Mouse (Mus musculus) liver, postnatal 0 days (tissue): ENCODE results near the gene Rnf135. TPM values are rescaled to one million over a fixed set of nuclear protein-coding genes. Genes with fewer than 3 reads are reported as not detected.
A peak's percentile ranks its signal among the peaks of the same experiment; 100 is the strongest.

Source experiments
- ATAC-seq: fragments of 200-750 bp; cut with Nextera tagmentation; 2 replicates; pipeline ENCODE4 v1.8.0; 2017; ENCODE audit warnings: mild to moderate bottlenecking, moderate library complexity
- DNase-seq: peaks from one replicate; pipeline ENCODE4 v3.0.0-alpha.2; 2016
- H3K27ac ChIP-seq: fragments of 300-500 bp; sonication (generic); 2 replicates; pipeline ENCODE4 v1.5.1; 2014; ENCODE audit warnings: antibody characterized with exemption, moderate library complexity, mild to moderate bottlenecking, low read depth
- H3K27me3 ChIP-seq: fragments of 300-500 bp; sonication (generic); 2 replicates; pipeline ENCODE4 v1.6.1; 2014; ENCODE audit warnings: low read length, control low read depth, mixed read lengths; ENCODE audit not compliant: insufficient read depth
- H3K36me3 ChIP-seq: fragments of 300-500 bp; sonication (generic); replicated peaks from 2 replicates; pipeline ENCODE4 v1.6.1; 2014; ENCODE audit warnings: mild to moderate bottlenecking, control low read depth, low read length, moderate library complexity, mixed read lengths; ENCODE audit not compliant: insufficient read depth
- H3K4me1 ChIP-seq: fragments of 300-500 bp; sonication (generic); 2 replicates; pipeline ENCODE4 v1.6.1; 2014; ENCODE audit warnings: antibody characterized with exemption, mild to moderate bottlenecking, control low read depth; ENCODE audit not compliant: insufficient read depth
- H3K4me2 ChIP-seq: fragments of 300-500 bp; sonication (generic); 2 replicates; pipeline ENCODE4 v1.6.1; 2014; ENCODE audit warnings: low read depth, mild to moderate bottlenecking, low read length, moderate library complexity, mixed read lengths
- H3K4me3 ChIP-seq: fragments of 300-500 bp; sonication (generic); 2 replicates; pipeline ENCODE4 v1.5.1; 2014; ENCODE audit warnings: low read depth, low read length
- H3K9ac ChIP-seq: fragments of 300-500 bp; sonication (generic); replicated peaks from 2 replicates; pipeline ENCODE4 v1.6.1; 2014; ENCODE audit warnings: mild to moderate bottlenecking, moderate library complexity
- H3K9me3 ChIP-seq: fragments of 300-500 bp; sonication (generic); 2 replicates; pipeline ENCODE4 v1.6.1; 2016; ENCODE audit warnings: mild to moderate bottlenecking, control low read depth, low read length, mixed read lengths
- CTCF ChIP-seq: sonication (generic); IDR thresholded peaks from 2 replicates; pipeline ENCODE4 v1.5.1; 2016; ENCODE audit warnings: antibody characterized with exemption, low read depth
- EP300 ChIP-seq: IDR thresholded peaks from 2 replicates; pipeline ENCODE4 v1.6.1; 2016; ENCODE audit warnings: antibody characterized with exemption, low read depth, mild to moderate bottlenecking
- WGBS: fragments of 180-500 bp; shearing (Covaris S2); extraction: QIAGEN DNeasy Blood & Tissue Kit; methylation state at CpG from one replicate; pipeline ENCODE4 v1.1.7; 2014; ENCODE audit not compliant: insufficient replicate concordance; 5-methylcytosine and 5-hydroxymethylcytosine counted together
- polyA plus RNA-seq: library from polyadenylated mRNA; unstranded; fragments of >200 nt; fragmentation: Nextera tagmentation; extraction: Ambion mirVana; gene quantifications from 2 replicates; pipeline ENCODE4 v1.2.1, GENCODE M21; 2015

Gene Rnf135
- polyA plus RNA-seq, 1 experiment from 2014 or later = 7.7 TPM

DNA sequence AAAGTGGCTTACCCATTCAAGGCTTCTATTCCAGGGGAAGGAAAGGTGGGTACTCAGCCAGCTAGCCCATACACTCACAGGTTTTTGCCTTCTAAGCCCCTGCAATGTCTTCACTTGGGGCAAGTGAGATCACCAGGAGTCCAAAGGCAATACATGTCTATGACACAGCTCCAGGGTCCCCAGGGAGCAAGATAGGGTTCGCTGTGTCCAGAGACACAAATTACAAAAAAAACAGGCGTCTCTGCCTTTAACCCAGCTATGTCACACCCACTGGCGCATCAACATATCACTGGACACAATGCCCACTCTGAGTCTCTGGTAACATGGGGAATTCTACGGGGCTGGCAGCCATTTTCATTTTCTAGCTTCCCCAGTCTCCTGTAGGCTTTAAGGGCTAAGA lies 27.7 kb upstream of the Rnf135 start:
- no peaks in the 10 kb centered on the region for H3K9me3 ChIP-seq
- H3K9ac ChIP-seq = 0 out of 2 replicates have a peak overlapping the region, but pooled peaks have one; percentile 34
- peaks cover 5% of the 10 kb centered on the region; the same call in 1 of the 2 replicates for H3K36me3 ChIP-seq
- H3K4me1 ChIP-seq = peaks cover 32% of the 10 kb centered on the region
- no peak for DNase-seq
- WGBS = 79% methylated on average over 4 of the region's 4 CpGs
- TF ChIP-seq EP300 (no peak), CTCF (no peak)
- peak overlapping the region; percentile 79 for H3K4me2 ChIP-seq
- 0 out of 2 replicates have a peak overlapping the region, but pooled peaks have one; percentile 10 for H3K4me3 ChIP-seq
- H3K27me3 ChIP-seq = peaks cover 12% of the 10 kb centered on the region
- peak overlapping the region; percentile 44; the same call in 1 of the 2 replicates for H3K27ac ChIP-seq
- ATAC-seq = no peak

DNA sequence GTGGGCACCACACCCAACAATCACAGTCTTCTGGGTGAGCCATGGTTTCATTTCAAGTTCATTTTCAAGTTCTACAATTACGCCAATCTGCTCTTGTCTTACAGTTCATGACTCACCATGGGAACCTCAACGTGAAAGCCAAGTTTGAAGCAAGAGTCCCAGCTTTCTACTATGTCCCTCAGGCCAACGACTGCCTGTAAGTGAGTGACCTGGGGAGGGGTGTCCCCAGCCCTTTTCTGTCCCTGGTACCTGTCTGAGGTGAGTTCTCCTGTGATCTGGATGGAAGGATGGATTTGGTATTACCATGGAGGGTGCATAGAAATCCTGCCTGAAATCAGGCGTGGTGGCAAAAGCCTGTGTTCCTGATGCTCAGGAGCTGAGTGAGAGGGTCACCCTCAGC lies 26.8 kb upstream of the Rnf135 start:
- WGBS = 67% methylated on average over 4 of the region's 4 CpGs
- no peak overlapping the region for H3K9ac ChIP-seq
- H3K4me2 ChIP-seq = no peak overlapping the region
- H3K27ac ChIP-seq = no peak overlapping the region
- H3K4me3 ChIP-seq = no peak overlapping the region
- peaks cover 5% of the 10 kb centered on the region; the same call in 1 of the 2 replicates for H3K36me3 ChIP-seq
- H3K27me3 ChIP-seq = peaks cover 12% of the 10 kb centered on the region
- no peak for DNase-seq
- TF ChIP-seq CTCF (no peak), EP300 (no peak)
- H3K4me1 ChIP-seq = peaks cover 32% of the 10 kb centered on the region
- ATAC-seq = no peak
- H3K9me3 ChIP-seq = no peaks in the 10 kb centered on the region

GRCm38 (mm10) chr11:80159018-80159417 lies 24.6 kb upstream of the Rnf135 start:
- H3K9me3 ChIP-seq = no peaks in the 10 kb centered on the region
- no peak overlapping the region for H3K4me3 ChIP-seq
- peak overlapping the region; percentile 80 for H3K27ac ChIP-seq
- TF ChIP-seq CTCF (no peak), EP300 (peak; percentile 10; the same call in 1 of the 2 replicates)
- peaks cover 7% of the 10 kb centered on the region for H3K36me3 ChIP-seq
- no peak for DNase-seq
- peaks cover 12% of the 10 kb centered on the region for H3K27me3 ChIP-seq
- peak; percentile 83 for ATAC-seq
- H3K4me1 ChIP-seq = peaks cover 24% of the 10 kb centered on the region
- WGBS = 62% methylated on average over 7 of the region's 7 CpGs
- H3K4me2 ChIP-seq = no peak overlapping the region
- H3K9ac ChIP-seq = no peak overlapping the region

GRCm38 (mm10) chr11:80161041-80161440 lies 22.6 kb upstream of the Rnf135 start:
- H3K4me2 ChIP-seq = no peak overlapping the region
- no peak for TF ChIP-seq CTCF
- no peak for TF ChIP-seq EP300
- no peaks in the 10 kb centered on the region for H3K9me3 ChIP-seq
- peaks cover 13% of the 10 kb centered on the region for H3K4me1 ChIP-seq
- DNase-seq = no peak
- no peak overlapping the region for H3K4me3 ChIP-seq
- no peaks in the 10 kb centered on the region for H3K27me3 ChIP-seq
- H3K36me3 ChIP-seq = peaks cover 14% of the 10 kb centered on the region
- 71% methylated on average over 4 of the region's 4 CpGs for WGBS
- ATAC-seq = no peak
- H3K27ac ChIP-seq = no peak overlapping the region
- no peak overlapping the region for H3K9ac ChIP-seq

DNA sequence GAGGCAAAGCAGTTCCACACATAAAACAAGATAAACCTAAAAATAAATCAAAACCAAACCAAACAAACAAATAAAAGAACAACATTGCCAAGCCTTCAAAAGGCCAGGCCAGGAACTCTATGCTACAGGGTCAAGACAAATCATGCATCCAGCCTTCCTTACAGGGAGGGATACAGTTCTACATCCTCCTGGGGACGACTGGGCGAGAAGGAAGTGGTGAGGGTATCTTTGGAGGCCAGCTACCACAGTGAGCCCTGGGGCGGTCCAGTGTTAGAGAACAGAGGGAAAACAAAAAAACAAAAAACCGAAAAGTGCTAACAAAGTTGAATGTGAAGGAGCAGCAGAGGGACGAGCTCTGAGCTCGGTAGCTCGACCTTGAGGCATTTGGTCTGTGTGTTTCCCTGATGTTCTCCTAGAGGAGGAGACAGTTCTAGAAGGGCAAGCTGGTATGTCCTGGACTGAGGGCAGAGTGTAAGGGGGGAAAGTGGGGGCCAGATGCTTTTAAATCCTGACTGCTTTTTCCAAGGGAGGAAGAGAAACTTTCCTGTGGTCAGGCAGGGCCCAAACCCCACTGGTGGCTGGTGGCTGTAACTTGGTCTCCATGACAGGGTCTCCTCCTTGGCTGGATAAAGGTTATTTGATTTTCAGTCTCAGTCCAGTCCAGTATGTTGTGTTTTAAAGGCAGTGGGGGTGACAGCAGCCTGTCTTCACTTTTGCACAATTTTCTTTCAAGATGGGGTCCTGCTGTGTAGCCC lies 20.1 kb upstream of the Rnf135 start:
- no peaks in the 10 kb centered on the region for H3K27me3 ChIP-seq
- peaks cover 13% of the 10 kb centered on the region for H3K36me3 ChIP-seq
- no peak overlapping the region for H3K4me2 ChIP-seq
- TF ChIP-seq CTCF (no peak), EP300 (no peak)
- no peak overlapping the region for H3K27ac ChIP-seq
- H3K9ac ChIP-seq = no peak overlapping the region
- DNase-seq (no peak), ATAC-seq (no peak)
- no peaks in the 10 kb centered on the region for H3K9me3 ChIP-seq
- WGBS = 33% methylated on average over 7 of the region's 7 CpGs
- H3K4me1 ChIP-seq = peaks cover 9% of the 10 kb centered on the region
- no peak overlapping the region for H3K4me3 ChIP-seq

- Histone ChIP-seq H3K36me3 (peaks cover 13% of the 10 kb centered on the region), H3K4me1 (peaks cover 4% of the 10 kb centered on the region; the same call in 1 of the 2 replicates), H3K27me3 (no peaks in the 10 kb centered on the region), H3K9ac (no peak overlapping the region), H3K4me3 (no peak overlapping the region), H3K4me2 (no peak overlapping the region), H3K9me3 (no peaks in the 10 kb centered on the region), H3K27ac (no peak overlapping the region)
- 67% methylated on average over 2 of the region's 2 CpGs for WGBS
- no peak for TF ChIP-seq CTCF
- no peak for TF ChIP-seq EP300
- no peak for DNase-seq
- ATAC-seq = no peak
Measured at GRCm38 (mm10) chr11:80164224-80164623, 19.4 kb upstream of the Rnf135 start.
